Mouse (Mus musculus) embryonic facial prominence, embryonic 11.5 days (tissue): ENCODE results near the gene Ick. TPM values are rescaled to one million over a fixed set of nuclear protein-coding genes. Genes with fewer than 3 reads are reported as not detected.

Source experiments
- ATAC-seq: fragments of 200-750 bp; cut with Nextera tagmentation; replicated peaks from 2 replicates; pipeline ENCODE4 v1.8.0; 2017; ENCODE audit warnings: low read depth; ENCODE audit not compliant: insufficient number of reproducible peaks, low FRiP score, low TSS enrichment
- DNase-seq: peaks from one replicate; pipeline ENCODE4 v3.0.0-alpha.2; 2015; ENCODE audit warnings: low spot score
- H3K27ac ChIP-seq: fragments of 300-500 bp; sonication (generic); replicated peaks from 2 replicates; pipeline ENCODE4 v1.5.1; 2014; ENCODE audit warnings: mild to moderate bottlenecking, low read depth, low read length, control low read depth
- H3K27me3 ChIP-seq: fragments of 300-500 bp; sonication (generic); 2 replicates; pipeline ENCODE4 v1.6.1; 2014; ENCODE audit warnings: mild to moderate bottlenecking, low read length, moderate library complexity, mixed read lengths; ENCODE audit not compliant: control insufficient read depth, insufficient read depth
- H3K36me3 ChIP-seq: fragments of 300-500 bp; sonication (generic); replicated peaks from 2 replicates; pipeline ENCODE4 v1.6.1; 2014; ENCODE audit warnings: low read depth, mild to moderate bottlenecking, low read length, moderate library complexity, mixed read lengths; ENCODE audit not compliant: control insufficient read depth, insufficient read depth
- H3K4me1 ChIP-seq: fragments of 300-500 bp; sonication (generic); 2 replicates; pipeline ENCODE4 v1.6.1; 2014; ENCODE audit warnings: low read length, mixed read lengths; ENCODE audit not compliant: control insufficient read depth, insufficient read depth
- H3K4me2 ChIP-seq: fragments of 300-500 bp; sonication (generic); 2 replicates; pipeline ENCODE4 v1.6.1; 2014; ENCODE audit warnings: low read depth, mild to moderate bottlenecking, control low read depth, low read length, moderate library complexity
- H3K4me3 ChIP-seq: fragments of 300-500 bp; sonication (generic); 2 replicates; pipeline ENCODE4 v1.5.1; 2014; ENCODE audit warnings: low read depth, low read length, control low read depth
- H3K9ac ChIP-seq: fragments of 300-500 bp; sonication (generic); replicated peaks from 2 replicates; pipeline ENCODE4 v1.6.1; 2014; ENCODE audit warnings: mild to moderate bottlenecking, control low read depth, low read length
- H3K9me3 ChIP-seq: fragments of 300-500 bp; sonication (generic); replicated peaks from 2 replicates; pipeline ENCODE4 v1.6.1; 2016; ENCODE audit warnings: mild to moderate bottlenecking, low read length, inconsistent platforms, mixed read lengths; ENCODE audit not compliant: control insufficient read depth
- WGBS: fragments of 180-500 bp; shearing (Covaris S2); extraction: QIAGEN DNeasy Blood & Tissue Kit; methylation state at CpG from one replicate; pipeline ENCODE4 v1.1.7; 2014; 5-methylcytosine and 5-hydroxymethylcytosine counted together
- polyA plus RNA-seq: library from polyadenylated mRNA; unstranded; fragments of >200 nt; fragmentation: Nextera tagmentation; extraction: Ambion mirVana; gene quantifications from 2 replicates; pipeline ENCODE4 v1.2.1, GENCODE M21; 2014

The Ick gene
- polyA plus RNA-seq, 1 experiment from 2014 or later = 33.4 TPM

GRCm38 (mm10) chr9:78188910-78189309 is 79.9 kb downstream of the Ick start:
- Histone ChIP-seq H3K27me3 (no peaks in the 10 kb centered on the region), H3K9me3 (no peaks in the 10 kb centered on the region), H3K27ac (no peak overlapping the region), H3K9ac (no peak overlapping the region), H3K4me2 (no peak overlapping the region), H3K4me1 (no peaks in the 10 kb centered on the region), H3K4me3 (no peak overlapping the region), H3K36me3 (no peaks in the 10 kb centered on the region)
- ATAC-seq (no peak), DNase-seq (no peak)
- WGBS = 89% methylated on average over 8 of the region's 8 CpGs

GRCm38 (mm10) chr9:78190651-78191634 is 82.0 kb downstream of the Ick start:
- ATAC-seq (0 out of 2 replicates have a peak, but pooled peaks have one; percentile 35), DNase-seq (peak; percentile 37)
- WGBS = under 1% methylated on average over 19 of the region's 19 CpGs
- Histone ChIP-seq H3K36me3 (no peaks in the 10 kb centered on the region), H3K4me2 (peak overlapping the region; percentile 52), H3K9ac (no peak overlapping the region; the same call in 1 of the 2 replicates), H3K9me3 (no peaks in the 10 kb centered on the region), H3K27me3 (no peaks in the 10 kb centered on the region), H3K4me1 (no peaks in the 10 kb centered on the region), H3K4me3 (peak overlapping the region; percentile 40), H3K27ac (no peak overlapping the region)

GRCm38 (mm10) chr9:78191736-78192135 is 82.7 kb downstream of the Ick start:
- Histone ChIP-seq H3K4me1 (no peaks in the 10 kb centered on the region), H3K36me3 (no peaks in the 10 kb centered on the region), H3K9ac (peak overlapping the region; percentile 40), H3K9me3 (no peaks in the 10 kb centered on the region), H3K4me2 (peak overlapping the region; percentile 52), H3K4me3 (peak overlapping the region; percentile 40), H3K27me3 (no peaks in the 10 kb centered on the region), H3K27ac (no peak overlapping the region)
- under 1% methylated on average over 18 of the region's 18 CpGs for WGBS
- ATAC-seq (peak; percentile 58; the same call in 1 of the 2 replicates), DNase-seq (peak; percentile 97)

- DNase-seq (peak; percentile 84), ATAC-seq (no peak)
- Histone ChIP-seq H3K4me2 (no peak overlapping the region), H3K9ac (no peak overlapping the region), H3K27ac (no peak overlapping the region), H3K36me3 (no peaks in the 10 kb centered on the region), H3K4me1 (no peaks in the 10 kb centered on the region), H3K4me3 (no peak overlapping the region), H3K9me3 (no peaks in the 10 kb centered on the region), H3K27me3 (no peaks in the 10 kb centered on the region)
- 51% methylated on average over 9 of the region's 9 CpGs for WGBS
Observed at GRCm38 (mm10) chr9:78193902-78194597, 85.1 kb downstream of the Ick start.

- no peak overlapping the region for H3K4me2 ChIP-seq
- no peak for DNase-seq
- WGBS = 87% methylated on average over 11 of the region's 11 CpGs
- no peak overlapping the region for H3K27ac ChIP-seq
- H3K27me3 ChIP-seq = no peaks in the 10 kb centered on the region
- no peak overlapping the region for H3K9ac ChIP-seq
- ATAC-seq = no peak
- no peak overlapping the region for H3K4me3 ChIP-seq
- H3K4me1 ChIP-seq = no peaks in the 10 kb centered on the region
- no peaks in the 10 kb centered on the region for H3K9me3 ChIP-seq
- H3K36me3 ChIP-seq = no peaks in the 10 kb centered on the region
Observed at GRCm38 (mm10) chr9:78195034-78195433, 86.0 kb downstream of the Ick start.

GRCm38 (mm10) chr9:78197801-78198200 is 88.8 kb downstream of the Ick start:
- Histone ChIP-seq H3K36me3 (no peaks in the 10 kb centered on the region; the same call in 1 of the 2 replicates), H3K27me3 (no peaks in the 10 kb centered on the region), H3K4me2 (no peak overlapping the region), H3K27ac (no peak overlapping the region), H3K9ac (no peak overlapping the region), H3K4me1 (no peaks in the 10 kb centered on the region), H3K9me3 (no peaks in the 10 kb centered on the region), H3K4me3 (no peak overlapping the region)
- ATAC-seq = no peak
- 95% methylated on average over 9 of the region's 9 CpGs for WGBS
- DNase-seq = no peak

- no peaks in the 10 kb centered on the region for H3K27me3 ChIP-seq
- H3K4me2 ChIP-seq = no peak overlapping the region
- no peak overlapping the region for H3K4me3 ChIP-seq
- no peak overlapping the region for H3K27ac ChIP-seq
- H3K9me3 ChIP-seq = no peaks in the 10 kb centered on the region
- 91% methylated on average over 6 of the region's 6 CpGs for WGBS
- no peaks in the 10 kb centered on the region for H3K4me1 ChIP-seq
- no peak overlapping the region for H3K9ac ChIP-seq
- DNase-seq (no peak), ATAC-seq (no peak)
- no peaks in the 10 kb centered on the region; the same call in 1 of the 2 replicates for H3K36me3 ChIP-seq
Observed at GRCm38 (mm10) chr9:78204194-78204593, 95.2 kb downstream of the Ick start.

GRCm38 (mm10) chr9:78208956-78209355 is 100.0 kb downstream of the Ick start:
- no peak overlapping the region for H3K4me3 ChIP-seq
- no peaks in the 10 kb centered on the region for H3K4me1 ChIP-seq
- H3K9me3 ChIP-seq = no peaks in the 10 kb centered on the region
- ATAC-seq (no peak), DNase-seq (no peak)
- no peak overlapping the region for H3K27ac ChIP-seq
- no peaks in the 10 kb centered on the region for H3K27me3 ChIP-seq
- no peak overlapping the region for H3K4me2 ChIP-seq
- H3K36me3 ChIP-seq = no peaks in the 10 kb centered on the region; the same call in 1 of the 2 replicates
- 50% methylated on average over 4 of the region's 4 CpGs for WGBS
- no peak overlapping the region for H3K9ac ChIP-seq
